In the genomic region with DNA sequence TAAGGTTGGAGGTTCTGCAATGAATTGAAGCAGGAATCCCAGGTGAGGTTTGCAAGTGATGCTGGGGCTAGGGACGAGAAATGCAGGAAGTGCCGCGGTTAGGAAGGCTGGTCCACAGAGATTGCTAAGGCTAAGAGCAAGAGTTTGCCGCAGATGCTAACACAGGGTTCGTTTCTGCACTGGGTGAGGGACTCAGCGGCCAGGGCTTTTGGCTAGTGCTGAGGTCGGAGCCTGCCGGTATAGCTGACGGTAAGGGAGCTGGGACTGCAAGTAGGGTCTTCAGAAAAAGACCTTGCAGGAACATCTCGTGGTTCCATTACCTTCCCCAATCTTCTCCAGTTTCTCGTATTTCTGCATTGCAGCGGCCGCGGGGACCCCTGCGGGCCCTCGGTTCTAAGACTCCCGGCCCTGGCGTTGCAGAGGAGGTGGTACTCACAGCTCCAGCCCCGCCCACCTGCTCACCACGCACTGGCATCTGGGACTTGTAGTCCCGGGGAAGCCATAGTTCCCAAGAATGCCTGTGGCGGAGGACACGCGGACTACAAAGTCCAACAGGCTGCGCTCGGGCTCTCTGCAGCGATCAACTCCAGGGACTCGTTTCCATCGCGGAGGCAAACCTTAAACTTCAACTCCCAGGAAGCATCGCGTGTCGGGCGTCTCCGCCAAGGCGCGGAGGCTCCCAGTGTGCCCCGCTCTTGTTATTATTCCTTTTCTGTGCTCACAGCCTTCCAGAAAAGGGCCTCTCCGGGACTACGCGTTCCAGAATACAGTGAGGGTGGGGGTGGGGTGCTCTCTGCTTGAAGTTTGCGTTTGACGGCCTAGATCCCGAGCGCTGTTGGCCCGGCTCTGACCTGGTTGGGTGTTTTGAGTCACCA, we compare ENCODE assay signal across 8 mouse cellular contexts. TPM values are rescaled to one million over a fixed set of nuclear protein-coding genes. Genes with fewer than 3 reads are reported as not detected.
DNase-seq lines count a peak whose midpoint lies in the region; ATAC-seq and TF ChIP-seq lines count a peak whose summit lies in the region.

Gene Cdk5, minus strand, starts transcription at position 402 of the 875 bp plus-strand sequence.
Gene Slc4a2, plus strand, starts transcription at position 709 of the 875 bp plus-strand sequence.

- peak within 1 kb of the TSS; percentile 74 for H3K9ac ChIP-seq in heart, embryonic 15.5 days
- peak within 1 kb of the TSS; percentile 85 for H3K9ac ChIP-seq in liver, embryonic 14.5 days (replicated peaks)
- H3K9ac ChIP-seq in neural tube, embryonic 11.5 days (ENCODE audit: low read length): peak within 1 kb of the TSS; percentile 76
- H3K9ac ChIP-seq in stomach, postnatal 0 days (ENCODE audit: low read length): peak within 1 kb of the TSS; percentile 77

- H3K4me3 ChIP-seq in forebrain, embryonic 10.5 days: peak within 1 kb of the TSS; percentile 75
- H3K4me3 ChIP-seq in heart, embryonic 15.5 days: peak within 1 kb of the TSS; percentile 82
- peak within 1 kb of the TSS; percentile 66 to 77 for H3K4me3 ChIP-seq in liver, embryonic 14.5 days (ENCODE audit: insufficient read depth in 1 of 2, low read depth in 2 of 2, low read length in 2 of 2)
- H3K4me3 ChIP-seq in neural tube, embryonic 11.5 days (ENCODE audit: low read depth, low read length): peak within 1 kb of the TSS; percentile 61
- H3K4me3 ChIP-seq in stomach, postnatal 0 days (ENCODE audit: low read depth, low read length): peak within 1 kb of the TSS; percentile 68

- H3K9me3 ChIP-seq in forebrain, embryonic 10.5 days: no peaks in the 10 kb centered on the region
- no peaks in the 10 kb centered on the region for H3K9me3 ChIP-seq in heart, embryonic 15.5 days (replicated peaks)
- no peaks in the 10 kb centered on the region for H3K9me3 ChIP-seq in liver, embryonic 14.5 days (ENCODE audit: control insufficient read depth, low read length)
- no peaks in the 10 kb centered on the region for H3K9me3 ChIP-seq in neural tube, embryonic 11.5 days (ENCODE audit: control insufficient read depth, low read length)
- no peaks in the 10 kb centered on the region for H3K9me3 ChIP-seq in stomach, postnatal 0 days (ENCODE audit: control insufficient read depth, low read length)

- peak within 1 kb of the TSS; percentile 85 for H3K27ac ChIP-seq in forebrain, embryonic 10.5 days
- H3K27ac ChIP-seq in heart, embryonic 15.5 days: peak within 1 kb of the TSS; percentile 95
- H3K27ac ChIP-seq in liver, embryonic 14.5 days: peak within 1 kb of the TSS; percentile 83
- H3K27ac ChIP-seq in neural tube, embryonic 11.5 days (ENCODE audit: low read depth, low read length): peak within 1 kb of the TSS; percentile 78
- peak within 1 kb of the TSS; percentile 94 for H3K27ac ChIP-seq in stomach, postnatal 0 days (replicated peaks)

- TF ChIP-seq EP300 in liver, embryonic 14.5 days (IDR thresholded peaks at IDR 0.05; ENCODE audit: low read depth): no peak; the same call in 1 of the 2 replicates
- TF ChIP-seq EP300 in stomach, postnatal 0 days (optimal IDR thresholded peaks at IDR 0.05): peak; percentile 87

- peaks cover 60% of the 10 kb centered on the region for H3K4me1 ChIP-seq in forebrain, embryonic 10.5 days
- H3K4me1 ChIP-seq in heart, embryonic 15.5 days (replicated peaks): peaks cover 46% of the 10 kb centered on the region
- peaks cover 21 to 28% of the 10 kb centered on the region in 2 experiments for H3K4me1 ChIP-seq in liver, embryonic 14.5 days (replicated peaks; ENCODE audit: control insufficient read depth in 2 of 2, insufficient read depth in 2 of 2, low read length in 1 of 2)
- H3K4me1 ChIP-seq in neural tube, embryonic 11.5 days (ENCODE audit: control insufficient read depth, insufficient read depth, low read length): peaks cover 36% of the 10 kb centered on the region
- H3K4me1 ChIP-seq in stomach, postnatal 0 days (replicated peaks; ENCODE audit: control insufficient read depth, insufficient read depth): no peaks in the 10 kb centered on the region; the same call in none of the 2 replicates

- ATAC-seq in heart, embryonic 15.5 days (replicated peaks; ENCODE audit: insufficient number of reproducible peaks, insufficient read depth, low FRiP score, low read depth): peak; percentile 88
- peak; percentile 91 for ATAC-seq in liver, embryonic 14.5 days (ENCODE audit: insufficient read depth)
- peak; percentile 92 for ATAC-seq in neural tube, embryonic 11.5 days (ENCODE audit: insufficient read depth, low FRiP score, low TSS enrichment)
- peak; percentile 93 for ATAC-seq in stomach, postnatal 0 days (ENCODE audit: low FRiP score, low TSS enrichment)

- WGBS in forebrain, embryonic 10.5 days: under 1% methylated on average over 46 of the region's 46 CpGs
- under 1% methylated on average over 46 of the region's 46 CpGs for WGBS in heart, embryonic 15.5 days
- WGBS in liver, embryonic 14.5 days (ENCODE audit: insufficient replicate concordance): under 1% methylated on average over 46 of the region's 46 CpGs
- WGBS in neural tube, embryonic 11.5 days: under 1% methylated on average over 46 of the region's 46 CpGs
- WGBS in stomach, postnatal 0 days: under 1% methylated on average over 46 of the region's 46 CpGs

- peak; percentile 94 to 97 for DNase-seq in CD8-positive naive resting alpha-beta T cell, adult 2 months (ENCODE audit: low read depth in 2 of 2, low spot score in 2 of 2)
- peak; percentile 96 for DNase-seq in c-Kit-positive CD71-negative TER-119-negative erythroid progenitor cells, embryonic 14.5 days (ENCODE audit: low read depth)
- peak; percentile 99 for DNase-seq in forebrain, embryonic 10.5 days (ENCODE audit: extremely low spot score, low spot score)
- DNase-seq in kidney, postnatal 25 days: peak; percentile 99
- DNase-seq in liver, embryonic 14.5 days (ENCODE audit: low read depth in 3 of 3, low spot score in 3 of 3): peak; percentile 97 to 98 (median 98)
- peak; percentile 99 for DNase-seq in neural tube, embryonic 11.5 days (ENCODE audit: low spot score)
- DNase-seq in stomach, postnatal 0 days (ENCODE audit: low spot score): peak; percentile 98

- peaks cover 36% of the 10 kb centered on the region for H3K36me3 ChIP-seq in forebrain, embryonic 10.5 days (replicated peaks)
- H3K36me3 ChIP-seq in heart, embryonic 15.5 days: peaks cover 12% of the 10 kb centered on the region; the same call in 1 of the 2 replicates
- H3K36me3 ChIP-seq in liver, embryonic 14.5 days (replicated peaks; ENCODE audit: control insufficient read depth, insufficient read depth, low read depth): no peaks in the 10 kb centered on the region
- peaks cover 4% of the 10 kb centered on the region; the same call in 1 of the 2 replicates for H3K36me3 ChIP-seq in neural tube, embryonic 11.5 days (ENCODE audit: control insufficient read depth, insufficient read depth, low read length)
- H3K36me3 ChIP-seq in stomach, postnatal 0 days (ENCODE audit: control insufficient read depth, insufficient read depth, low read length): peaks cover 4% of the 10 kb centered on the region; the same call in 1 of the 2 replicates

- peak within 1 kb of the TSS; percentile 87 for H3K4me2 ChIP-seq in heart, embryonic 15.5 days
- H3K4me2 ChIP-seq in liver, embryonic 14.5 days (ENCODE audit: low read depth): peak within 1 kb of the TSS; percentile 98
- H3K4me2 ChIP-seq in neural tube, embryonic 11.5 days (ENCODE audit: low read depth): peak within 1 kb of the TSS; percentile 78
- H3K4me2 ChIP-seq in stomach, postnatal 0 days (replicated peaks; ENCODE audit: low read depth): peak within 1 kb of the TSS; percentile 88

- no peak; the same call in 1 of the 2 replicates for TF ChIP-seq CTCF in liver, embryonic 14.5 days (IDR thresholded peaks at IDR 0.05; ENCODE audit: low read depth)
- no peak for TF ChIP-seq CTCF in stomach, postnatal 0 days (IDR thresholded peaks at IDR 0.05; ENCODE audit: low read depth)

- H3K27me3 ChIP-seq in forebrain, embryonic 10.5 days (ENCODE audit: poor library complexity, severe bottlenecking): peaks cover 19% of the 10 kb centered on the region
- H3K27me3 ChIP-seq in heart, embryonic 15.5 days: no peaks in the 10 kb centered on the region
- H3K27me3 ChIP-seq in liver, embryonic 14.5 days (ENCODE audit: control insufficient read depth, insufficient read depth, low read length): no peaks in the 10 kb centered on the region
- no peaks in the 10 kb centered on the region for H3K27me3 ChIP-seq in neural tube, embryonic 11.5 days (ENCODE audit: control insufficient read depth, insufficient read depth, low read length)
- no peaks in the 10 kb centered on the region for H3K27me3 ChIP-seq in stomach, postnatal 0 days (ENCODE audit: control insufficient read depth, insufficient read depth, low read length)

RNA-seq across cellular contexts. Expression of gene Cdk5, which starts in this region (rescaled TPM):
- polyA plus RNA-seq in forebrain, embryonic 10.5 days (2016; fragmentation: Nextera tagmentation; extraction: Ambion mirVana): 42.7 and 48.9 TPM in 2 replicates
- 27.5 and 32.5 TPM in 2 replicates for polyA plus RNA-seq in heart, embryonic 15.5 days (2015; fragmentation: Nextera tagmentation; extraction: Ambion mirVana)
- polyA plus RNA-seq in liver, embryonic 14.5 days (2012; rRNA removed): 9.9 and 10.3 TPM in 2 replicates
- polyA plus RNA-seq in liver, embryonic 14.5 days (2014; fragmentation: Nextera tagmentation; extraction: Ambion mirVana): 8.2 and 8.9 TPM in 2 replicates
- polyA plus RNA-seq in neural tube, embryonic 11.5 days (2014; fragmentation: Nextera tagmentation; extraction: Ambion mirVana): 59.1 and 64.9 TPM in 2 replicates
- 29.3 and 30.5 TPM in 2 replicates for polyA plus RNA-seq in stomach, postnatal 0 days (2015; fragmentation: Nextera tagmentation; extraction: Ambion mirVana)

RNA-seq across cellular contexts. Expression of gene Slc4a2, which starts in this region (rescaled TPM):
- polyA plus RNA-seq in forebrain, embryonic 10.5 days (2016; fragmentation: Nextera tagmentation; extraction: Ambion mirVana): 32.8 and 33.6 TPM in 2 replicates
- polyA plus RNA-seq in heart, embryonic 15.5 days (2015; fragmentation: Nextera tagmentation; extraction: Ambion mirVana): 25.6 and 30.6 TPM in 2 replicates
- 11.6 and 12.9 TPM in 2 replicates for polyA plus RNA-seq in liver, embryonic 14.5 days (2012; rRNA removed)
- polyA plus RNA-seq in liver, embryonic 14.5 days (2014; fragmentation: Nextera tagmentation; extraction: Ambion mirVana): 5.6 and 6.0 TPM in 2 replicates
- 18.0 and 18.1 TPM in 2 replicates for polyA plus RNA-seq in neural tube, embryonic 11.5 days (2014; fragmentation: Nextera tagmentation; extraction: Ambion mirVana)
- 34.3 and 37.8 TPM in 2 replicates for polyA plus RNA-seq in stomach, postnatal 0 days (2015; fragmentation: Nextera tagmentation; extraction: Ambion mirVana)

Comparison
In these comparisons a context has a peak if more than half of its experiments do, and no peak if none do; other contexts are left out.
1. Peak in every context shown above with its lines: DNase-seq, ATAC-seq, H3K4me3 ChIP-seq and H3K27ac ChIP-seq.